Mouse (Mus musculus) right cerebral cortex, postnatal 14 days (tissue): ENCODE measurements around the gene Glb1l.

Experiments
- DNase-seq: peaks from one replicate; pipeline ENCODE4 v3.0.0; 2022

Glb1l gene

DNA sequence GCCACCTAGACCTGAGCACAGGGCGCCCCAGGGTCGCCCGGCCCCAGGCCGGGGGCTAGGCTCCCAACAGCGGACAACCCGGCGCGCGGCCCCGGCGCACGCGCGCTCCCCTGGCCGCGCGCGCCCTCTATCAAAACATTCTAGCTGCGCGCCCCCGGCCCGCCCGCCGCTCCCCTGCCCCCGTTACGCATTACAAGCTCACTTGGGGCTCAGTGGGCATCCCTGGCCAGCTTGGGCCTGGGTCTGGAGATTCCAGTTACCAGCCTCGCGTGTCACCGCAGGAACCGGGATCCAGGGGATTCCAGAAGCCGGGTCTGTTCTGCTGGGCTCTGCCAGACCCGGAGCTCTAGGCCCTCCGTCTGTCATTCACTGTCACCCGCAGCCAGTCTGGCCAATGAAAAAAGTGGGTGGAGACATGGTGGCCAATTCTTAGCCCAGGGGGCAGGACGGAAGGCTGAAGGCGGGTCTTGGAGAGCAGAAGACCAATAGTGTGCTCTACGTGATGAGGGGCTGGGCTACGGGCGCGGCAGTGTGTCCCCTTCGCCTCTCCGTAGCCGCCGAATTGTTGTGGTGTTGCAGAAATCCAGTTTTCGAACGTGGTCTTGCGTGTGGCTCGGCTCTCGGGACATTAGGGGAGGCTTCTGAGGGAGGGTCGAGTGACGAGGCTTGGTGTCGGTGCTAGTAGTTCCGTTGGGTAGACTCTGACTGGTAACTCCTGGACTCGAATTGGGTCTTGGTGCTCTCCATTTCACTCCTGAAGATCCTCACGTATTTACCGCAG is 18.8 kb downstream of the Glb1l start, which contains the start of the genes Ankzf1 and Atg9a:
Gene Ankzf1 (plus strand): TSS at position 530 of the 781 bp plus-strand sequence.
Gene Atg9a (minus strand): TSS at position 575 of the 781 bp plus-strand sequence.
- DNase-seq: peak; percentile 90

DNA sequence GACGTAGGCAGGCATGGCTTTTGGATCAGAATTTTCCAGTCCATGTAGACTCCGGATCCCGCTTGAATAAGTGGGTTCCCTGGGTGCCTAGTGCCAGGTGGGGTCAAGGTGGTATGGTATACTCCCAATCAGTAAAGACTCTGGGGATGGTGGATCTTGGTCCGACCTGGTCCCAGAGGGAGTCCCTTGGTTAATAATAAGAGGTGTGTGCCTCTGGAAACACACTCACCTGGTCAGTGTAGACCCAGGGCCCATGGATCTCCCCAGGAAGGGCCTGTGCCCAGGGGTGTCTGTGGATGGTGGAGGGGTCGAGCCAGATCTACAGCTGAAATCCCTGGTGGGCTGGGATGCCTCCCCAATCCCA is 19.4 kb downstream of the Glb1l start:
- DNase-seq: no peak

DNA sequence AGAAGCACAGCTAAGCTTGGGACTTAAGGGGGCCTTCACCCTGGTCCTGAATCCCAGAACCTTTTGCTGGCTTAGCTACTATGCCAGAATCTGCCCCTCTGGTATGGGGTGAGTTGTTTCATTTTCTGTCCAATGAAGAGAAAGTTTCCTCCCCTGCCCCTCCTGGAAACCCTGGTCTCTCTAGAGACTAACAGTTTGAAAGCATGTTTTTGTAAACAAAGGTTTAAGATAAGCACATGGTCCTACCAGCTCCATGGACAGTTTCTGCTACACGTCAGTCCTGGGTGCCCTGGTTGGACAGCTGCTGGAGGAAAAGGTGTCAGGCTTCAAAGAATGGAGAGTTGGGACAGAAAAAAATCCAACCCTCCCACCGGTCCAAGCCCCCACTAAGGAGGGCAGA is 20.0 kb downstream of the Glb1l start:
- no peak for DNase-seq

DNA sequence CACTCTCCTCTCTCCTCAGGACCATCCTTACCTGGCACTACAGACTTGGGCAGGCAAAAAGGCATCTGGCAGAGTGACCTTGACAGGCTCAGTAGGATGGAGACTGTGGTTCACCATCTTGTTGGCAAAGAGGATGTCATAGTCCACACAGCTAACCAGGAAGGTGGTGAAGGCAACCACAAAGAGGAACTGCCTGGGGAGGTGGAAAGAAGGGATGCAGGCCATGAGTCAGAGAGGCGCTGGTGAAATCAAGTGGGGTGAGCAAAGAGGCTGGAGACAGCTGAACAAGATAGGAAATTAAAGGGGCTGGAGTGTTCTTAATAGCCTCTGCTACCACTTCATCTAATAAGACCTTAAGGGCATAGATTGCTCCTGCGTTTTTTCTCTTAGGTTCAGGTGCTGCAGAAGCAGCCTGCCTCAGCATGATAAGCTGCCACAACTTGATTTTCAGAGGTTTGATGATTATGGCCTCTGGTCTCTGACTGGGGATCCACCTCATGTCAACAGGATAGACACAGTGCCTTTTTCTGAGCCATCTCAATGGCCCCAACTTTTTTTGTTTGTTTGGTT is 22.6 kb downstream of the Glb1l start:
- DNase-seq: no peak

DNA sequence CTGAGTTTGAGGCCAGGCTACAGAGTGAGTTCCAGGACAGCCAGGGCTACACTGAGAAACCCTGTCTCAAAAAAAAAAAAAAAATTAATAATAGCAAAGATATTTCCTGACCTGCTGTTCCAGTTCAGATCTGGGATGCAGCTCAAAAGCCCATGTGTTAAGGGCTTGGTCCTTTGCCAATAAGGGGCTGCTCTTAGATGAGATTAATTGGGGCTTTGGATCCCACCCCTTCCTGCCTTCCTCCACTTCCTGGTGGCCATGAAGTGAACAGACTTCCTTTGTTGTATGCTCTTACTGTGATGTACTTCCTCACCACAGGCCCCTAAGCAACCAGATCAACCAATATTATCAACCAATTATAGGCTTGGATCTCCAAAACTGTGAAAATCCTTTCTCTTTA is 23.5 kb downstream of the Glb1l start:
- DNase-seq: no peak

DNA sequence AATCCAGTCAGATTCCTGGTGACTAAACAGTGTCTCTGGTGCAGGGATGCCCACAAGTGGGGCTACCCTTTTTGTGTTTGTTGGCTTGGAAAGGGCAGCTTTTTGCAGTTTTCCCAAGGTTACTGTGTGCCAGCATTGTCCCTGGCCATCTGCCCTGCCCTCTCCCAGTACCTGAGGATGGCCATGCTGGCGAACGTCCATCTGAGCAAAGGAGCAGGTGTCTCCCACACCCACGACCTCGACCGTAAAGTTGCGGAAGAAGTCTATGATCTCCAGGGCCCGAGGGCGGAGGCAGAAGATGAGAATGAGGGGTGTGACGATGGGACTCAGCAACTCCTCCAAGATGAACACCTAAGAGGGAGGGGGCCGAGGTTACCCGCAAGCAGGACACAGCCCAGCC is 25.1 kb downstream of the Glb1l start:
- DNase-seq: no peak

DNA sequence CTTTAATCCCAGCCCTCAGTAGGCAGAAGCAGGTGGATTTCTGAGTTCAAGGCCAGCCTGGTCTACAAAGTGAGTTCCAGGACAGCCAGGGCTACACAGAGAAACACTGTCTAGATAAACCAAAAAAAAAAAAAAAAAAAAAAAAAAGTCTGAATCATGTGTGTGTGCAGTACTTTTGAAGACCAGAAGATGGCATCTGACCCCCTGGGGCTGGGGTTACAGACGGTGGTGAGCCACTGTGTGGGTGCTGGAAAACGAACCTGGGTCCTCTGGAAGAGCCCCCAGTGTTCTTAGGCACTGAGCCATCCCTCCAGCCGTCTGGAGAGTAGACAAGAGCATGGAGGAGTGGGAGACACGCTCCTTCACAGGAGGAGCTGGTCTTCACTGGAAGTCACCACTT is 28.5 kb downstream of the Glb1l start:
- no peak for DNase-seq

DNA sequence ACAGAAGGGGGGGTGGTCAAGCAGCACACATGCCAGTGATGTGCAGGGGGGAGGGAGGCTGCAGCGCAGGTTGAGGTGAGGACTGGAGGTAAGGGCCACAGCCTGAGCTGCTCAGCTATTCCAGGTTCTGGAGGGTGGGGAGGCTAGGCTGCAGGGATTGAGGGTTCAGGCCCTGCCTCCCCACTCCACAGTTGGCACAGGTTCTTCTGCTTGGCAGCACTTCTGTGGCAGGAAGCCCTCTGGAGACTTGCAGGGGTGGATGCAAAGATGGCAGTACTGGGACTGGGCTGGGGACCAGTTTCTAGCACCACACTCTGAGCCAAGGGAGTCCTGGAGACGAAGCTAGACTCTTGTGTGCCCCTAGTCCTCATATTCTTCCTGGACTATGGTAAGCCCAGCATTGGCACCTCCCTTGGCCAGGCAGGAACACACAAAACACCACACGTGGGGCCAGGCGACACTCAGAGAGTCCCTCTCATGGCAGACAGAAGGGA is 29.2 kb downstream of the Glb1l start:
- DNase-seq: no peak

DNA sequence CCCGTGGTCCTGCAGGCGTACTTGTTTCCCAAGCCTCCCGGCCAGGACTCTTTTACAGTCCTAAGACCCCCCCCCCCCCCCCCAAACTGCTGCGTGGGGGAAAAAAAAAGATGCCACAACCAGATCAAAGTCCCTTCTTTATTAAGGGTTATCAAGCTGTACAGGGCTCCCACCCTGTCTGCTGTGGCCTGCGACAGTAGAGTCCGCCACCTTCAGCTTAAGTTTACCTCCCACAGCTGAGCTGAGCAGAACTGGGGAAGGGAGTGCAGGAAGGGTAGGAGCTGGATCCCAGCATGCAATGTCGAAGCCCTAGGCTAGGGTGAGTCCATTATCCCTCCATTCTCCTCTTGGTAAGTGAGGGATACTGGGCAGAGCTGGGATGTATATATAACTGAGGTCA is 29.9 kb downstream of the Glb1l start:
- DNase-seq: no peak

DNA sequence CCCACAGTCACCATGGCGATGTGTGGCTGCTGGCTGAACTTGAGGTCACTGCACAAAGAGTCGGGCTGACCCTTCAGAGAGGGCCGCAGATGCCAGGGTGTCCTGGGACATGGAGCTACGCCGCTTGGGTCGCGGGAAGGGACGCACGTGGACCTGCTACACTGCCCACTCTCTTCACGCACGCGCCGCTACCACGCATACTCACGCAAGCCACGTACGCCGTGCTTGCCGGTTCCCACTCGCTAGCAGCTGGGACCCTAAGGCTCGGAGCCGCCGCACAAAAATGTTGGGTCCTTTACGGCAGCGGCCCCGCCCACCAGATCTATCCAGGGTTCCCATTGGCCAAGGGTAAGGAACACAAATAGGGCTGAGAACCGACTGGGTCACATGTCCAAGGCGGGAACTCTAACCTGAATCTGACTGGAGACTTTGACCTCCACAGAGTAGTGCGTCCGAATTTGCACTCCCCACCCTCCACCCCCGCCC is 30.5 kb downstream of the Glb1l start, which contains the start of gene Abcb6:
Gene Abcb6 (minus strand): TSS at position 288 of the 486 bp plus-strand sequence.
- DNase-seq: peak; percentile 93

DNA sequence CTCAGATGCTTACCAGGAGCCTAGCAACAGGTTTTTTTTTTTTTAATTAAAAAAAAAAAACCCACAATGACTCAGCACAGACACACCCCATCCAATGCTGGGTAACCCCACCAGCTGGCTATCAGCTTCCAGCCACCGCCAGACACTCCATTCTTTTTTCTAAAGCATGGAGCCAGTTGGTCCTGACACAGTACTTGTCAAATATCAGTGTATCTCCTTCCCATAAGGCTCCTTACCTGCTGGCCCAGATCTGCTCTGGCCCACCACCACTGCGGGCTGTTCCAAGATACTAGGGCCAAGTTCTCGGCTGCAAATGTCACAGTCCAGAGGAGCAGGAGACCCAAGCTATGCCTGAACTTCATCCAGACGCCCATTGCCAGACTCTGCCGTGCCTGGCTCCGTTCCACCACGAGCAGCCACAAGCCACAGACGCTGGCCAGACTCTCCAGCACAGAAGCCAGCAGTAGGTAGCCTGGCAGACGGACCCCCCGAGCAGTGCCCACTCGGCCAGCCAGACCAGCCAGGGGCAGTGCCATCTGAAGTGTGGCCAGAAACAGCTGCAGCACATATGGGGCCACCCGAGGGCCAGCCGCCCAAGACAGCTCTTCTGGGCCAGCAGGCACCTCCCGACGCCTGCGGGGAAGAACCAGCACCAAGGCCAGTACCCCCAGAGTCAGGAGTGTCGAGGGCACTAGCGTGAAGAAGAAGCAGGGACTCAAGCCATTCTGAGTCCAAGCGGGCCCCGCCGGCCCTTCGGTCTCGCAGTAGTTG is 31.1 kb downstream of the Glb1l start:
- peak; percentile 56 for DNase-seq

DNA sequence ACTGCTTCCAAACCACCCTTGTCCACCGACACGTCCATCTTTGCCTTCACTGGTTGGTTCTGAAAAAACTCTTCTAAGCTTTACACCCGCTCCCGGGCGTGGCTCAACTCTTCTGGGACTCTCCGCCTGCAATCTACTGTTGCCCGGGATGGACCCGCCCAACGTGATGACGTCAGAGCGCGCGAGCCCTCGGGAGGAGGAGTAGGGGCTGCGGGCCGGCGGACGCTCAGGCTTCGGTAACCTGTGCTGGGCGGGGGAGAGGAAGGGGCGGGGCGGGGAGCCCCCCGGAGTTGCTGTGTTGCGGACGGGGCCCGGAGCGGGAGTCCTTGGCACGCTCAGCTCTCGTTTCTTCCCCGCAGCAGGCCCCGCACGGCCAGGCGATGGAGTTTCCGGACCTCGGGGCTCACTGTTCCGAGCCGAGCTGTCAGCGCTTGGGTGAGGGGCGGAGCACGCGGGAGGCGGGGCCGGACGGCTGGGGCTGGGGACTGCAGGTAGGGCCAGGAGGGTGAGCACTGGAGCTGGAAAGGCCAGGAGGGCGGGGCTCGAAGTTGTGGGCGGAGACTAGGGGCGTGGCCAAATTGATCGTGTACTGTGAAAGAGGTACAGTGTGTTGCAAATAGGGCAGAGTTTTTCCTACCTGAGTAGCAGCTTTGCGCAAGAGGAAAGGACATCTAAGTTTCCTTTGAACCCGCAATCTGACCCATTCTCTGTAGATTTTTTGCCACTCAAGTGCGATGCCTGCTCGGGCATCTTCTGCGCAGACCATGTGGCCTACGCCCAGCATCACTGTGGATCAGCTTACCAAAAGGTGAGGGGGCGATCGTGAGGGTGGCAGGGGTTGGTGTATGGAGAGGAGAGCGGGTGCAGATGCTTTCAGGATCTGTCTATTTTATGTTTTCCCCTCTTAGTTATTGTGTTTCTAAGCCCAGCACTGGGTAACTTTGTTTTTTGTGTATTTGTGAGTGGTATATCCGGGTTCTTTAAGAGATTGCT is 41.8 kb downstream of the Glb1l start, which contains the start of gene Zfand2b:
Gene Zfand2b (plus strand): TSS at position 175 of the 993 bp plus-strand sequence.
- peak; percentile 95 for DNase-seq

DNA sequence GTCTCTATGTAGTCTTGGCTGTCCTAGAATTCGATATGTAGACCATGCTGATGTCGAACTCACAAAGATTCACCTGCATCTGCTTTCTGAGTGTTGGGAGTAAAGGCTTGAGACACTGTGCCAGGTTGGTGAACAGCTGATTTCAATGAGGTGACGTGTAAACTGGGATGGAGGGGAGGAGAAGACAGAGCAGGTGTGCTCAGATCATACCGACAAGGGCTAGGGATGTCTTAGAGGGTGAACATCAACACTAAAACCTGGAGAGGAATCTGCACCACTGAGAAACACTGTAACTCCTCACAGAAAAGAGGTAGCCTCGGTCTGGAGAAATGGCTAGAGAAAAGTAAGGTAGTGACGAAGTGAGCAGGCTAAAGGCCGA is 42.5 kb downstream of the Glb1l start:
- DNase-seq: no peak

DNA sequence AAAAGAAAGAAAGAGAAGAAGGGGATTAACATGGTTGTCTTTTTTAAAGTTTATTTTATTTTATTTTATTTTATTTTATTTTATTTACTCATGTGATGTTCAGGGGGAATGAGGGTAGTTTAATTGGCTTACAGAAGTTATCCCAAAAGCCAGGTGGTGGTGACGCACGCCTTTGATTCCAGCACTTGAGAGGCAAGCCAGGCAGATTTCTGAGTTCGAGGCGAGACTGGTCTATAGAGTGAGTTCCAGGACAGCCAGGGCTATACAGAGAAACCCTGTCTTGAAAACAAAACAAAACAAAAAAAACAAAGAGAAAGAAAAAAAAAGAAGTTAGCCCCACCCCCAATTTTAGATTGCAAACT is 50.4 kb downstream of the Glb1l start:
- no peak for DNase-seq

DNA sequence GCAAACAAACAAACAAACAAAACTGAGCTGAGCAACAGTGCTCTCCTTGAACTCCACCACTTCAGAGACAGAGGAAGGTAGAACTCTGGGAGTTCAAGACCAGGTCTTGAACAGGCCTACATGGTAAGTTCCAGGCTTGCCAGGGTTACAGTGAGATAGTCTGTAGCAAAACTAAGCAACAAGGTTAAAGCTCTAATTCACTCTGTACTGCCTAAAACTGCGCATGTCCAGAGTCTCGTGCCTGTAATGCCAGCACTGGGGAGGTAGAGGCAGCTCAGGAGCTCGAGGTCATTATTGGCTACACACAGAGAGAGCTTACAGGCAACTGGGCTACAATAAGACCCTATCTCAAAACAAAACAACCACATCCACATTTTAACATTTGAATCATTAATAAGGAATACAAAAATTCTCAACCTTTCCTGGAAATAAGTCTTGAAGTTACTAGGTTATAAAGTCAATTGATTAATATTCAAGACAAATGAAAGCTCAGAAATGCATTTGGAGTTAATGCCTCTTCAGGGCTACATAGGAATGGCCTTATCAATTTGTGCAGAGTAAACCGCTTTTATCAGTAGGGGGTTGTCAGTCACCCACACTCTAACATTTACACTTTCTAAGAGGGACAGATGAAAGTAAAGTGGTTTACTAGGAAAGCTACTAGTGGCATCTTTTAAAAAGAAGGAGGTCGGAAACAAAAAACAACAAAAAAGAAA is 50.9 kb downstream of the Glb1l start:
- DNase-seq: no peak

DNA sequence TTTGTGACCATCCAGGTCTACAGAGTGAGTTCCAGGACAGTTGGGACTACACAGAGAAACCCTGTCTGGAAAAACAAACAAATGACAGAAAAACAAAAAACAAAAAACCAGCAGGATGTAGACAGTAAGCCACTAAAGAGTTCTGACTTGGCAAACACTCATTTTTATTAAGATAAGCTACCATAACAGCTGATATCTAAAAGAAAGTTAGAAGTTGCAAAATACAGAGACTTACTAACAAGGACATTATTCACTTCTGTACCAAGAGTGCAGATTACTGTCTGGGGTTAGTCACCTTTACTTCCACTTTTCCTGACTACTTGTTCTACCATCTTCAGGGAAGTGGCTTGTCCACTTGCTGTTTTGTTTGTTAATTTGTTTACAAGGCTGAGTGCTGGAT is 51.6 kb downstream of the Glb1l start:
- no peak for DNase-seq

DNA sequence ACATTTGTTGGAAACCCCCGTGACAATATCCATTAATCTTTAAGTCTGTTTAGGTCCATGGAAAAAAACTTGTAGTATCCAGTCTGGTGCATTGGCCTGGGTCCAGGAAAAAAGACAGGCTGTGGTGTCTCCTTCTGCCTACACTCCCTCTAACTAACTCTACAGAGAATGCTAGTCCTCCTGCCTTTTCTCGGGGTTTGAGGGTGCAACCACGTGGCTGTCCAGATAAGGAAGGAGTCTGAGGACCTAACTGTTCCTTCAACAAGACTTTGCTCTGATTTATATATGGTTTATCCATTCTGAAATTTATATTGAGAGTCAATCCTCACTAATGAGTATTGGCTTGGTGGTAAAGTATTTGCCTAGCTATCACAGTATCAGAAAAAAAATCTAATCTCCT is 54.8 kb downstream of the Glb1l start:
- no peak for DNase-seq

DNA sequence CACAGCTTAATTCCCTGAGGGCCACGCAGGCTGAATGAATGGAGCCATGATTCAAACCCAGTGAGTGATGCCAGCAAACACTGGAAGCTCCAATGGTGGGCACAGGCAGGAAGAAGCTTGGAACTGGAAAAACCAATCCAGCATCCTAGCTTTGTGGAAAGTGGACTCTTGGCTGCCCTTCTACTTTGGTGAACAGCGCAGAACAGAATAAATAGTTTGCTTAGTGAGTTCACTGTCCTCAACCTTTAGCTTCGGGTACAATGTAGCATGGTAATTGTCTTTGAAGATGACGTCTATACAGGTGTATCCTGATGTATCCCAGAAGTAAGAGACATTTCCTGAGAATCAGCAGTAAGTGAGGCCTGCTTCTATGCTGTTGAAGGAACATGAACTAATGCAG is 61.9 kb downstream of the Glb1l start:
- DNase-seq: no peak
